Mouse (Mus musculus) MEL (cell line): ENCODE results near the gene Proca1.

ENCODE experiments used
- BHLHE40 ChIP-seq: IDR thresholded peaks from 2 replicates; pipeline ENCODE4 v1.6.1; 2012; ENCODE audit warnings: low read depth, mild to moderate bottlenecking, inconsistent platforms, low read length, improper control_type of control experiment, borderline replicate concordance
- CTCF ChIP-seq, 3 experiments: IDR thresholded peaks in 2 of 3; conservative IDR thresholded peaks in 1 of 3; 2 replicates each; pipeline ENCODE4 v1.5.1; 2011 to 2012; ENCODE audit warnings: low read length in 3 of 3, low read depth in 2 of 3, mild to moderate bottlenecking in 2 of 3, improper control_type of control experiment in 1 of 3, inconsistent platforms in 1 of 3, mixed read lengths in 1 of 3, moderate library complexity in 1 of 3; ENCODE audit not compliant: control insufficient read depth in 1 of 3, insufficient read depth in 1 of 3, poor library complexity in 1 of 3, severe bottlenecking in 1 of 3
- ELF1 ChIP-seq: IDR thresholded peaks from 2 replicates; pipeline ENCODE4 v1.6.1; 2014; ENCODE audit warnings: low read depth, mild to moderate bottlenecking, inconsistent platforms, low read length, improper control_type of control experiment, moderate library complexity
- GABPA ChIP-seq: IDR thresholded peaks from 2 replicates; pipeline ENCODE4 v1.6.1; 2012; ENCODE audit warnings: low read depth, mild to moderate bottlenecking, inconsistent platforms, low read length, improper control_type of control experiment, moderate library complexity
- POLR2A ChIP-seq, 2 experiments: IDR thresholded peaks; 2 replicates each; pipeline ENCODE4 v1.6.1; 2011 to 2012; ENCODE audit warnings: low read length in 2 of 2, mild to moderate bottlenecking in 2 of 2, control low read depth in 1 of 2, improper control_type of control experiment in 1 of 2, low read depth in 1 of 2, moderate library complexity in 1 of 2; ENCODE audit not compliant: control insufficient read depth in 1 of 2, insufficient read depth in 1 of 2, poor library complexity in 1 of 2
- TAL1 ChIP-seq: IDR thresholded peaks from 2 replicates; pipeline ENCODE4 v1.6.1; 2012; ENCODE audit warnings: mild to moderate bottlenecking, inconsistent platforms, low read length, moderate library complexity, mixed read lengths

DNA sequence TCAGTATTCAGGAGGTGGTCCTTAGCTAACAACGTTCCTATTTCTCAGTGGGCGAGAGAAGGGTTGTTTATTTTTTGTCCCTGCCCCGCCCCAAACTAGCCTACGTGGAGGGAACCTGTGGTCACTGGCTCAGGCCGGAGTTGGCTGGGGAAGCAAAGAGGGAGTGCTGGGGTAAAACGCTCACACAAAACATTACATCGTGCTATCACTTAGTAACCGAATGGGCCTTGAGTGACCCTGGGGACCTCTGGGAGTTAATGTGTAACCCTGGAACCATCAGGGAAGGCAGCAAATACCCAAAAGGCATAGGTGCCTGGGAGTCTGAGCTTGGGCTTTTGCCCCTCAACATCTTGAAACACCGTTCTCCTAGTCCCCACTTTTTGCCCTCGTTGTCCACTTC, 15.8 kb upstream of the Proca1 start:
- TF ChIP-seq CTCF (IDR thresholded peaks at IDR 0.05 in 2 of 3, conservative IDR thresholded peaks at IDR 0.05 in 1 of 3; ENCODE audit: control insufficient read depth in 1 of 3, insufficient read depth in 1 of 3, low read depth in 2 of 3, low read length in 3 of 3, poor library complexity in 1 of 3, severe bottlenecking in 1 of 3) (no peak), POLR2A (IDR thresholded peaks at IDR 0.05; ENCODE audit: control insufficient read depth in 1 of 2, insufficient read depth in 1 of 2, low read depth in 1 of 2, low read length in 2 of 2, poor library complexity in 1 of 2) (no peak), BHLHE40 (no peak), GABPA (no peak), TAL1 (no peak), ELF1 (no peak)
